Mouse (Mus musculus) hematopoietic stem cell, adult 5-6 weeks (primary cell): ENCODE data around the gene Cmtm7. TPM values are rescaled to one million over a fixed set of nuclear protein-coding genes. Genes with fewer than 3 reads are reported as not detected.

Source experiments
- ATAC-seq, 2 experiments: fragments of 125-278 bp in 1 of 2; replicated peaks in 1 of 2; 2 replicates each; pipeline ENCODE4 v1.8.0; 2016 to 2017; ENCODE audit warnings: inconsistent platforms in 2 of 2, mild to moderate bottlenecking in 2 of 2, moderate number of reproducible peaks in 2 of 2, low read depth in 1 of 2, moderate TSS enrichment in 1 of 2; ENCODE audit not compliant: low FRiP score in 2 of 2, poor library complexity in 2 of 2, severe bottlenecking in 2 of 2, insufficient read depth in 1 of 2, low TSS enrichment in 1 of 2
- total RNA-seq: library from RNA; stranded (forward); fragments of 172-1452, 232-1000 nt; gene quantifications from 2 replicates; pipeline ENCODE4 v1.2.3, GENCODE M21; 2017

The Cmtm7 gene
- total RNA-seq, 1 experiment from 2014 or later, result 461 TPM

DNA sequence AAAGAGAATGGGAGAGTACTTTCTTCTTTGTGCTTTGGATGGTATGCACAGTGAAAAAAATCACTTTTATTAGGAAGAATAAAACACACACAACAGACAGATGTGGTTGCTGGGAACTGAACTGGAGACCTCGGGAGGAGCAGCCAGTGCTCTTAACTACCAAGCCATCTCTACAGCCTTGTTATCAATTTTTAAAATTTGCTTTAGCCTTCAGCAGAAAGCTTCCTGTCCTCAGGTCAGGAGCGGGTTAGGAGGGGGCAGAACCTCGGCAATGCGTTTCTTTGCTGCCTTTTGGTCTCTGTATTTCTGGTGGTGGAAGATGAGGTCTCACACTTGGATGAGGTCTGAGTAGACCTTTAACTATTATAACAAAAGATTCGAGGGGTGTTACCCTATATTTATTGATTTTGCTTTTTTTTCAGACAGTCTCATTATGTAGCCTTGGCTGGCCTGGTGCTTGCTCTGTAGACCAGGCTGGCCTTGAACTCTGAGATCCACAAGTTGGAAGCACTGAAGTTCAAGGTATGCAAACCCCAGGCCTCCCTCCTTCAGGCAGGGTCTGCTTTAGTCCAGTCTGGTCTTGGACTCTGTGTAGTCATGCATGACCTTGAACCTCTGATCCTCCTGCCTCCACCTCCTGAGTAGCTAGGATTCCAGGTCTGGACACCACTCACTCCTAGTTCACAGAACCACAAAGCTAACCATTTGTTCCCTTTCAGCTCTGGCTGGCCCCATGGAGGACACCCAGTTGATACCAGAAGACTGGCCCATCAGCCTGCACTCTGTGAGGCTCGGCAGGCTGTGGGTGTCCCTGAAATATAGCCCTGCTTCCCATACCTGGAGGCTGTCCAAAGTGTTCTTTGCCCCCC is 4.2 kb downstream of the Cmtm7 start:
- no peak; a peak in 2 of 4 replicates for ATAC-seq

DNA sequence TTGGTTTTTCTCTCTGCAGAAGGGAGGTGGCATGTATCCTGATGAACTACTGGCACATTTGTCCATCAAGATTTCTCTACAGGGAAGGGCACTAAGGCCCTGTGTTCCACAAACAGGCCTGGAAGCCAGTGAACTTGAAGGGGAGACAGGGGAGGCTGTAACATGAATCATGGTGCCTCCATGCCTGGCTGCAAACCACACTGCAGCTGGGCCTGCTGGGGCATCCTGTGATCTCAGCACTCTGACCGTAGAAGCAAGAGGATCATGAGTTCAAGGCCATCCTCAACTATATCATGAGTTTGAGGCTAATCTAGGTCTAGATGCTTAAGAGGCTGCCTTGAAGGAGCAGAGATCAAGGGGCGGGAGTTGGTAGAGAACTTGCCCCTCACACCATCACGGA is 5.3 kb downstream of the Cmtm7 start:
- no peak for ATAC-seq

DNA sequence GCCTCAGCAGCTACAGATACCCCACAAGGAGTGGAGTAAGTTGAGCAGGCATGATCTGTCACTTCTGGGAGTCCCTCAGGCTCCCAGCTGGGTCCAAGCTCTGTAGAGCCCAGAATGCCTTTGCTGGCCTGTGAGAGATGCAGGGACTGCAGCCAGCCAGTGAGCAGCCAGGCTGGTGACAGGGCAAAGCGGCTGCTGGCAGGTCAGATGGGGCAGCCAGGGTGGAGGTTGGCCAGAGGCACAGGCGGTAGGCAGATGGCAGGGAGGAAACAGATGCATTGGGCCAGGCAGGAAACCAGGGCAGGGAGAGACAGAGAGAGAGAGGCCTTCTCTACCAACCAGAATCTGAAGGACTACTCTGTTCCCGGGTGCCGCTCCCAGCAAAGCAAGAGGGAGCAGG is 6.4 kb downstream of the Cmtm7 start:
- ATAC-seq, result peak; percentile 78 to 88

DNA sequence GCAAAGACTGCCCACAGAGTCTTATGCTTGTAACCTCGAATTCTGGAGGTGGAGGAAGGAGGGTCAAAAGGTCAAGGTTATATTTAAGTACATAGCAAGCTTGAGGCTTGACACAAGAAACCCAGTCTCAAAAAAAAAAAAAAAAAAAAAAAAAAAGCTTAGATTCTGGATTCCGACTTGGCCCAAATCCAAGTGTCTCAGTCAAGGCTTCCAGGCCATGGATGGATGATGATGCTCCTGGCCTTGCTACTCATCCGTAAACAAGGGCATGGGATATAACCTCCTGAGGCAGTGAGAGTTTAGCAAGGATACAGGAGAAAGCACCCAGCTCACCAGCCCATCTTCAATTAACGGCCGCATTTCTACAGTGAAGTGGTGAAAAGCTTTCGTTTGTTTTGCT is 7.0 kb downstream of the Cmtm7 start:
- no peak for ATAC-seq

DNA sequence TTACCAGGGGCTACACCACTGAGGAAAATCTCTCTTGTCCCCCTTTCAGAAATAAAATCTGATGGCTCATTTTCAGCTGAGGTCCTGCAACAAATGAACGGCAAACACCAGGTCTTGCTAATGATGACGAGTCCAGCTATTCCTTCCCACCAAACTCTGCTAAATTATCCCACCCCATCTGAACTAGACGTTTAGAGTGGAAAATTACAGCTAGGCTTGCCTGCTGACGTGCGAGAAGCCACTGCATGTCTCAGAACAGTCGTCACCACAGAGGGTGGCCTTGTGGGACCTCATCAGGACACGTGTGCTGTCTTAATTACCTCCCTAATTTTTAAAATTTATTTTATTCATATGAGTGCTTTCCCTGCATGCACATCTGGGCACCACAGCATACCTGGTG is 10.1 kb downstream of the Cmtm7 start:
- no peak for ATAC-seq

DNA sequence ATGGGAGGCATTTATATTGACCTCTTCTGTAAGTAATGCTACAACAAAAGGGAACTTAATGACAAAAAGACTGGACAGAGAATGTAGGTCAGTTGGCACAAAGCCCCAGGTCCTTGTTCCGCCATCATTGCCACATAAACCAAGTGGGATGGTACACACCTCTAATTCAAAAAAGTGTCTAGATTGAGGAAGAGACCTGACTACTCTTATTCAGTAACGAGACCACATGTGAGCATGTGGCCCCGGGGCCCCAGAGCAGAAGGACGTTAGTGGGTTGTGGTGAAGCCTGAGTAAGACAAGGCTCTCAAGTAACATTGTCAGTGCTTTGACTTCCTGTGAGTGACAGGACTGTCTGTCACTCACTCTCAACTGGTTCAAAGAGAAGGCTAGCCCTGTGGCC is 11.4 kb downstream of the Cmtm7 start:
- peak; percentile 42 to 72; a peak in 3 of 4 replicates for ATAC-seq

DNA sequence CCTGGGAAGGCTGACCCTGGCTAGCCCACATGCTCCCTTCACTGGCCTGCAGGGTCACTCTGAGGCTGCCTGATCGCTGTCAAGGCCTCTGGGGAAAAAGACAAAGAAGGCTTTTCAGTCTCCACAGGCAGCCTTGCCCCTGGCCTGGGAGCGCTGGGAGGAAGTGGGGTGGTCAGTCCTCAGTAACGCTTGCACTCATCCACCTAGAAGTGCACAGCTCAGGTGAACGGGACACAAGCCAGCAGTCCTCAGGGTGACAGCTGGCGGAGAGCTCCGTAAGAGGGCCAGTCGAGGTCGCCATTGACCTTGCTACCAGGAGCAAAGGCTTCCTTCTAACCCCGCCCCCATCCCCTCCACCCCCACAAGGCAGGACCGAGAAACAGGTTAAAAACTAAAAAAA is 13.6 kb downstream of the Cmtm7 start:
- ATAC-seq, result no peak

DNA sequence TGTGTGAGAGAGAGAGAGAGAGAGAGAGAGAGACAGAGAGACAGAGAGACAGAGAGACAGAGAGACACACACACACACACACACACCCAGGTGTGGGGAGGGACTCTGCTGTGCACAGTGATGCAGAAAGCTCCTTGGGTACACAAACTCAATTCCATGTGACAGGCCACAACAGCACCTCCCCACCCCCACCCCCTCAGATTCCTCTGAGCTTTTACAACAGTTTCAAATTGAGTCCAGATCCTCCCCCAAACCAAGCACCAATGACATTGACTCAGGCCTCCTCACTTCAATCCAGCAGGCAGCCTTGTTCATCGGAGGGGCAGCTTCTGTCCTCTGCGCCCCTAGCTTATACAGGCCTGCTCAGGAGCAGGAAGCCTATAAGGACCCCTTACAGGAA is 14.1 kb downstream of the Cmtm7 start:
- no peak for ATAC-seq

DNA sequence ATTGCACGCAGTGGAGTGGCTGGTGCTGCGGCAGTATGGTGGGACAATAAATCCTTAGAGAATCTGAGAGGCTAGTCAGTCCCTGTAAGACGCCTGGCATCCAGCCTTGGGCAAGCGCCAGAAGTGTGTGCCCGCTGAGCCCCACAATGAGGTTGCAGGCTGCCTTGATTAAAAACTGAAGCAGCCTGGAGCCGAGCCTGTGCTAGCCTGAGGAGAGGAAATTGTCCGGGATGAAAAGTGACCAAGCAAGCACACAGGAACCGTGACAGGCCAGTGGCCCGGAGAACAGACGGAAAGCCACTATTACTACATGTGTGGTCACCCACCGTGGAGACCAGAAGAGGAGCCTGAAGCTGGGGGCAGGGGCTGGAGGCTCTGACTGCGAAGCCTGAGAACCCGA is 14.6 kb downstream of the Cmtm7 start:
- no peak for ATAC-seq

DNA sequence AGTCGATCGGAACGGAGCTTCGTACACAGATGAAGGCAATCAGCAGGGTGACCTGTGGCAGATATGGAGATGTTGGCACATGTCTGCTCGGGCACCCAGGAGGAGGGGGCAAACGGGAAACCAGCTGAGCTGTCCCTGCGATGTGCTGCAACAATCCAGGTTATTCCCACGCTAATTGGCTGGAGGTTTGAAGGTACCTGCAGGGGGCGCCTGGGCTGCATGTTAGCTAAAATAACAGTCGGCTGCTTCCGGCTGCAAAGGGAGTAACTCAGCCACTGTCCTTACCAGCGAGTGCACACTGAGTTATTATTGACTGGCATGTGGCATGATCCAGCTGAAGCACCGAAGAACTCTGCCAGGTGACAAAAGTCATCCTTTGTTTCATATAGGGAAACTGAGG is 18.3 kb downstream of the Cmtm7 start:
- no peak; a peak in 1 of 4 replicates for ATAC-seq

DNA sequence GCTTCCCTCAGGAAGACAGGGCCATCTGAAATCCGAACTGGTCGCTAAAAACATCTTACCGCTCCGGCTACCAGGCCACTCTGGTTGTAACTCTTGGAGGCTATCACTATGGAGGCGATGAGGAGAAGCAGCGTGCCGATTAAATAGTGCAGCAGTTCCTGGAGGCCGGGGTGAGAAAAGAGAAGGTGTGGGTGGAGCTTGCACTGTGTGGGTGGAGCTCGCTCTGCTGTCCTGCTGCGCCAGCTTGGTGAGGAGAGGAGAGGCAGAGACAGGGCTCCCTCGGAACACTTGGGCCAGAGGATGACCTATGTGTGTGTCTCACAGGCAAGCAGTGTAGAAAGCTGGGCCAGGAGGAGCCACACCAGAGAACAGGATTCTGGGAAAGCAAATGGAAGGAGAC is 19.8 kb downstream of the Cmtm7 start:
- no peak for ATAC-seq

DNA sequence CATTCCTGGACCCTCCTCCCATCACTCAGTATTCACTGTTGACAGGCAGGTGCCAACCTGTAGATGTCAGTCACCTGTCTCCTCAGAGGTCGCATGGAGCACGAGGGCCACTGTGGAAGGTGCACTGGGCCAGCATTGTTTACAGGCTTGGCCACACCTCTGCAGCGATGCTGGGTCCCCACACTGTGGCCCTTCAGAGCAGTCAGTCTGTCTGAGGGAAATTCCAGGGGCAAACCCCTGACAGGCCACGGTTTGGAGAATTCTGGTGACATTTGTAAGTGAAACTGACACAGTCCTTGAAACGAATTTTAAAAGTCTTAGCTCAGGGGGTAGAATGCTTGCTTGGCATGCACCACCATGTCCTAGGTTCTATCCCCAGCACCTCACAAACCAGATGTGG is 21.3 kb downstream of the Cmtm7 start:
- ATAC-seq, result no peak

DNA sequence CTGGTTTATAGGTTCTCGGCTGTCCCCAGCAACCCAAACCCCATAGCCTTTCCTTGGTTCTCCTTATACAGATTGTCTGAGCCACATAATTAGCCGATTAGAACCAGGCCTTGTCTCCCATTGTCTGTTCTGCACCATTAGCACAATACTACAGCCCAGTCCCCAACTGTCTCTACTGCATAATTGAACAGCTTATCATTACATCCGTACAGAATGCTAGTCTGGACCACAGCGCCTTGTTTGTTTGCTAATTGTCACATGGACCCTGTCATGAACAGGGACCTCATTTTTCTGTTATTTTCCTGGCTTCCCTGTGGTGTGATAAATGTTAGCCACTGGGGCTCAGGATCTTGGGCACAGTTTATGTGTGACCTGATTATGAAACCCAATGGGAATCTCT is 21.8 kb downstream of the Cmtm7 start:
- ATAC-seq, result no peak

DNA sequence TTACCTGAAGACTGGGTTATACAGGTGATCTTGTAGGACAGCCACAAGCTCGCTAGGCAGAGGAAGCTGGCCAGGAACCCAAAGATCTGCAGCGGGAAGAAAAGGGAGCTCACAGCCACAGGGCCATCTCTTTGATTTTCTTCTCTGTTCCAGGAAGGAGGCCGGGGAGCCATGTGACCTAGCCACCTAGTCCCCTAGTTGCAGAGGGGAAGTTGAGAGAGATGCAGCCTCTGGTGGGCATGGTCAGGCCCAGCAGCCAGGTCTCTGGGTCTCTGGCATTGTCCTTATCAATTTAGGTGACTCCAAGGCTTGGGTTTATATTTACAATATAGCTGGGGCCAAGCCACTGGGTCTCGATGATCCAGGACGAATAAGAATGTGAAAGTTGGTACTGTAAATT is 22.9 kb downstream of the Cmtm7 start:
- ATAC-seq, result peak in 1 of 2 experiments; percentile 23; a peak in 1 of 4 replicates

DNA sequence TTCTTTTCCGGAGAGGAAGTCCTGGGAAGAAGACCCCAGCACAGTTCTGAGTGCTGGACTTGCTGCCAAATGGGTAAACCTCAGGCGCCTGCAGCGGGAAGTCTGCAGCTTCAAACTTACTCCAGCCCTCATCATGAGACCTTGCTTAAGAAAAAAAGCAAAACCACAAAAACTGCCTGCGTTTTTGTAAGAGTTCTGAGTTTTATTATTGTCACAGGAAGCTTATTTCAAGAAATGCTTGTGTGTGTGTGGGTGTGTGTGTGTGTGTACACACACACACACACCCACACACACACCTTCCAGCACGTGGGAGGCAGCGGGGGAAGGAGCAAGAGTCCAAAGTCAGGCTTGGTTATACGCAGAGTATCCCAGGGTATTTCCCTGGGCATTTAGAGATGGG is 23.4 kb downstream of the Cmtm7 start:
- ATAC-seq, result peak; percentile 29 to 40; a peak in 1 of 4 replicates

DNA sequence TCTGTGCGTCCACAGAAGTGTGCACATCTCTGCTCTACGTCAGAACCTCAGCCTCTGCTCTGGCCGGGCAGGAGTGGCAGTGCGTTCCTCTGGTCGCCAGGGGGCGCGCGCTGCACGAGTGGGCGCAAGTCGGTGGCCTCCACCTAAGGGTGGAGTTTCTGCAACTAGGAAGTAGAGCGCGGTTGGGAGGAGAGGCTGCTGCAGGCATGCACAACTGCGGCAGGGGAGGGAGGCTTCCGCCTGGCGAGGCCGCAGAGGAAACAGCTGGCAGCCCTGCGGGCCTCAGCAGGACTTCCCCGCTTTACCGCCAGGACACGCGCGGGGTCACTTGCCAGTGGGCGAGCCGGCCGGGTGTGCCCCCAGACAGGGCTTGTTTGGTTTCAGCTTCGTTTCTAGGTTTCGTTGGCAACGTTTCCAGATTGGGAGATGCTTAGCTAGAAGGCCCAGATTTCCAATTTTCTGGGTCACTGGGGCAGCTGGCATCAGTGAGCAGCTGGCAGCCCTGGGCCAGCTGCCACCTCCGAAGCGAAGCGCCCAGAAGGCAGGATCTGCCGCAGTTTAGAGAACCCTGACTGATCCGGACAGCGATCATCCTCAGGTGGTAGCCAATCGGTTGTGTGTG is 28.7 kb downstream of the Cmtm7 start:
- ATAC-seq, result peak; percentile 97

DNA sequence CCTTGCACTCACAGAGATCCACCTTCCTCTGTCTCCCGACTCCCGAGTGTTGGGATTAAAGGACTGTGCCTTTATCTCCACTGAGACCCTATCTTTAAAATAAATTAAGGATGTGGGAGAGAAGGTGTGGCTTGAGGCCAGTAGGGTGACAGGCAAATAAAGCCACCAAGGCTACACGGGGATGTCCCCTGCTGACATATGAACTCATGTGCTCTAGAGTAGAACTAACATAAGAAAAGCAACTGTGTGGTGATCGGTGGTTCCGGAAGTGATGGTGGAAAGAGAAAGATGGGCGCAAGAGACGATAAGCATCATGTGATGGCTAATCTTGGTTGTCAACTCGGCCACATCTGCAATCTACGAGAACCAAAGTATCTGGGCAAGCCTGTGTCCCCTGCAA is 29.3 kb downstream of the Cmtm7 start:
- no peak for ATAC-seq

DNA sequence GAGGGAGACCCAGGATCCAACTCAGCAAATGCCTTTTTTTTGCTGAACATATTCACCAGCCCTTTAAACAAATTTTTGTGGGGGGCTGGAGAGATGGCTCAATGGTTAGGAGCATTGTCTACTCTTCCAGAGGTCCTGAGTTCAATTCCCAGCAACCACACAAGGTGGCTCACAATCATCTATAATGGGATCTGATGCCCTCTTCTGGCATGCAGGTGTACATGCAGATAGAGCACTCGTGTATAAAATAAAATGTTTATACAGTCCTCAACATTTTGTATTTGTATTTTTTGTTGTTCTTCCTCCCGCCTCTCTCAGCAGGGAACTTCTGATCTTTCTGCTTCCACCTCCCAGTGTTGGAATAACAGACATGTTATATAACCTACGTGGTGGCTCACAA is 30.1 kb downstream of the Cmtm7 start:
- ATAC-seq, result no peak

DNA sequence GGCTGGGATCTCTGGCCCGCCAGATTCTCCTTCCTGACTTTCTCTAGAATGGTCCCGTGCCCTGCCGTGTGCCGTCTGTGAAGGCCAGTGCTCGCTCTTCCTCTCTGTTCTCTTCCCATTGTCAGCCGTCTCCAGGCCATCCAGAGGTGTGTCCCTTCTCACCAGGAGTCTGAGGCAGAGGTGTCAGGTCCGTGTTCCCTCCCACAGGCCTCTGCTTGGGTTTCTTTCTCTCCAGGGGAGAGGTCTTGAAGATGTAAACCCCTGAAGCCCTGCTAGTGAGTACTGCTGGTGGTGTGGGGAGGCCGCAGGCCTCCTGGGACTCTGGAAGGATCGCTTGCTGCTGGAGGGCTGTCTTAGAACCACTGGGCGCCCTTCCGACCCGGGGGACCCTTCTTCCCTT is 34.2 kb downstream of the Cmtm7 start:
- ATAC-seq, result no peak
